Mouse (Mus musculus) bone marrow, adult 2 months (tissue): Measurements from ENCODE around the gene Usp24.

Source experiments
- CTCF ChIP-seq: fragments of 200-500 bp; IDR thresholded peaks from 2 replicates; pipeline ENCODE4 v1.5.1; 2011; ENCODE audit warnings: low read length, control low read depth; ENCODE audit not compliant: control insufficient read depth, insufficient read depth
- POLR2A ChIP-seq: fragments of 200-500 bp; IDR thresholded peaks from 2 replicates; pipeline ENCODE4 v1.6.1; 2011; ENCODE audit warnings: low read depth, mild to moderate bottlenecking, control low read depth, low read length, borderline replicate concordance; ENCODE audit not compliant: control insufficient read depth

DNA sequence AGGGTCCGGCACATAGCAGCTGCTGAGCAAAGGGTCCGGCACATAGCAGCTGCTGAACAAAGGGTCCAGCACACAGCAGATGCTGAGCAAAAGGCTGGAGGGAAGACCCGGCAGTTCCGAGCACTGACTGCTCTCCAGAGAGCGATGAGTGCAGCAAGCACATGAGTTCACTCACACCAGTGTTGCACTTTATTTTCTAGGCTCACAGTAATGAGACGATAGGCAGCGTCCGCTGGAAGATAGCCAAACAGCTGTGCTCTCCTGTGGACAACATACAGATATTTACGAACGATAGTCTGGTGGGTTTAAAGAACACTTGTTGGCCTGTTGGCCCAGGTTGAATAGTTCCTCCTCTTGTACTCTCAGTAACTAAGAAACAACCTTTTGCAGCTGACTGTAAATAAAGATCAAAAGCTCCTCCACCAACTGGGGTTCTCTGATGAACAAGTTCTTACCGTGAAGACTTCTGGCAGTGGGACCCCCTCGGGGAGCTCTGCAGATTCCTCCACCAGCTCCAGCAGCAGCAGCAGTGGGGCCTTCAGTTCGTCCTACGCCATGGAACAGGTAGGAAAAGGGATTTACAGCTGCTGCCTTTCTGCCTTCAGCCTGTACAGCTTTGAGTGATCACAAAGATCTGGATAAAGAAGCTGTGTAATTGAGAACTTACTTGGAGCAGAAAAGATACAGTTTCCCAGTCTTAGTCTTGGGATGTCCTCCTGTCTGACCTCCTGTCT lies 63.0 kb downstream of the Usp24 start:
- TF ChIP-seq CTCF (no peak), POLR2A (no peak)
